Mouse (Mus musculus) forebrain, embryonic 11.5 days (tissue): ENCODE data around the gene Sorbs2. TPM values are rescaled to one million over a fixed set of nuclear protein-coding genes. Genes with fewer than 3 reads are reported as not detected.

Experiments used
- ATAC-seq: fragments of 200-750 bp; cut with Nextera tagmentation; replicated peaks from 2 replicates; pipeline ENCODE4 v1.8.0; 2017; ENCODE audit warnings: moderate TSS enrichment; ENCODE audit not compliant: low FRiP score
- DNase-seq: peaks from one replicate; pipeline ENCODE4 v3.0.0-alpha.2; 2017; ENCODE audit warnings: low spot score
- H3K27ac ChIP-seq: fragments of 300-500 bp; sonication (generic); 2 replicates; pipeline ENCODE4 v1.5.1; 2014; ENCODE audit warnings: low read depth, low read length
- H3K27me3 ChIP-seq: fragments of 300-500 bp; sonication (generic); 2 replicates; pipeline ENCODE4 v1.6.1; 2014; ENCODE audit warnings: mild to moderate bottlenecking, low read length, mixed read lengths; ENCODE audit not compliant: control insufficient read depth, insufficient read depth
- H3K36me3 ChIP-seq: fragments of 300-500 bp; sonication (generic); 2 replicates; pipeline ENCODE4 v1.6.1; 2014; ENCODE audit warnings: mild to moderate bottlenecking, low read length, moderate library complexity, mixed read lengths; ENCODE audit not compliant: control insufficient read depth, insufficient read depth
- H3K4me1 ChIP-seq: fragments of 300-500 bp; sonication (generic); replicated peaks from 2 replicates; pipeline ENCODE4 v1.6.1; 2014; ENCODE audit warnings: low read length, mixed read lengths; ENCODE audit not compliant: control insufficient read depth, insufficient read depth
- H3K4me2 ChIP-seq: fragments of 300-500 bp; sonication (generic); 2 replicates; pipeline ENCODE4 v1.6.1; 2014; ENCODE audit warnings: low read depth, mild to moderate bottlenecking, low read length, moderate library complexity, mixed read lengths; ENCODE audit not compliant: severe bottlenecking
- H3K4me3 ChIP-seq: fragments of 300-500 bp; sonication (generic); 2 replicates; pipeline ENCODE4 v1.5.1; 2014; ENCODE audit warnings: low read depth, low read length
- H3K9ac ChIP-seq: fragments of 300-500 bp; sonication (generic); 2 replicates; pipeline ENCODE4 v1.6.1; 2014; ENCODE audit warnings: low read length
- H3K9me3 ChIP-seq: fragments of 300-500 bp; sonication (generic); 2 replicates; pipeline ENCODE4 v1.6.1; 2016; ENCODE audit warnings: low read length, mixed read lengths; ENCODE audit not compliant: control insufficient read depth
- WGBS: fragments of 180-500 bp; shearing (Covaris S2); extraction: QIAGEN DNeasy Blood & Tissue Kit; methylation state at CpG from one replicate; pipeline ENCODE4 v1.1.7; 2014; 5-methylcytosine and 5-hydroxymethylcytosine counted together
- polyA plus RNA-seq: library from polyadenylated mRNA; unstranded; fragments of >200 nt; fragmentation: Nextera tagmentation; extraction: Ambion mirVana; gene quantifications from 2 replicates; pipeline ENCODE4 v1.2.1, GENCODE M21; 2014

Sorbs2 gene
- polyA plus RNA-seq, 1 experiment from 2014 or later = 83.0 TPM

DNA sequence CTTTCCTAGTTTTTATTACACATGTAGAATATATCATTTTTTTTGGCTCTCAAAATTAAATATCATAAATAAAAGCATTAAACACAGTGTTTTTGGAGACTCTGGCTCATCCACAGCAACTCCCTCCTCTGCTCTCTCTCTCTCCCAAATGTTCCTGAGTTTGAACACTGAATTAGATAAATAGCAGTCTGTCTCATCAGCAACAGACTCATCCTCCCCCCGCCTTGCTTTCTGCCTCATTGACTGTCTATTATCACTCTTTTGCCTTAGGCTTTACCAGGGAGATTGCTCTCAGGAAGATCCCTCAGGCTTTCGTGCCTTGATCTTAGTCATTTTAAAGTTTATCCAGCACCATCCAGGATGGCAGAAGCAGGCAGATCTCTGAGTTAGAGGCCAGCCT lies 91.3 kb downstream of the Sorbs2 start:
- H3K36me3 ChIP-seq = no peaks in the 10 kb centered on the region
- no peaks in the 10 kb centered on the region for H3K4me1 ChIP-seq
- DNase-seq (no peak), ATAC-seq (no peak)
- WGBS = 60% methylated on average over 2 of the region's 2 CpGs
- no peak overlapping the region for H3K9ac ChIP-seq
- H3K4me2 ChIP-seq = no peak overlapping the region
- no peak overlapping the region for H3K27ac ChIP-seq
- no peaks in the 10 kb centered on the region for H3K27me3 ChIP-seq
- H3K4me3 ChIP-seq = no peak overlapping the region
- H3K9me3 ChIP-seq = no peaks in the 10 kb centered on the region

DNA sequence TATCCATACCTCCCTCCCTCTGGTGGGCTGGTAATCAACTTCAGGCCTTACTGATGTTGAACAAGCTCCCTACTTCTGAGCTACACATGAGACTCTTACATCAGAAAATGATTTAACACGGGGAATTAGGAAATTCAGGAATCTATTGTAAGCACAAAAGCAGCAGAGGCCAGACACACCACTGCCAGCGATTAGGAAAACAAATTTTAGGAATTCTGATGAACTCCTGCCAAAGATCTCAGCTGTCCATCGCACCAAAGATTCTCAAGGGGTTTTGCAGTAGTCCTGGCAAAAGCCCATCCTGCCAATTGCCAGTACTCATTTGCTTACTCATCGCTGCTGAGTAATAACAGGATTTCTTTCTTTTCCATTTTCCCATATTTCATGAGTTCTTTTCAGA lies 94.4 kb downstream of the Sorbs2 start:
- H3K27me3 ChIP-seq = no peaks in the 10 kb centered on the region
- no peak overlapping the region for H3K4me2 ChIP-seq
- H3K9ac ChIP-seq = no peak overlapping the region
- no peak overlapping the region for H3K27ac ChIP-seq
- H3K4me1 ChIP-seq = no peaks in the 10 kb centered on the region
- WGBS = 85% methylated on average over 4 of the region's 4 CpGs
- H3K36me3 ChIP-seq = no peaks in the 10 kb centered on the region
- ATAC-seq (no peak), DNase-seq (no peak)
- no peak overlapping the region for H3K4me3 ChIP-seq
- no peaks in the 10 kb centered on the region for H3K9me3 ChIP-seq

DNA sequence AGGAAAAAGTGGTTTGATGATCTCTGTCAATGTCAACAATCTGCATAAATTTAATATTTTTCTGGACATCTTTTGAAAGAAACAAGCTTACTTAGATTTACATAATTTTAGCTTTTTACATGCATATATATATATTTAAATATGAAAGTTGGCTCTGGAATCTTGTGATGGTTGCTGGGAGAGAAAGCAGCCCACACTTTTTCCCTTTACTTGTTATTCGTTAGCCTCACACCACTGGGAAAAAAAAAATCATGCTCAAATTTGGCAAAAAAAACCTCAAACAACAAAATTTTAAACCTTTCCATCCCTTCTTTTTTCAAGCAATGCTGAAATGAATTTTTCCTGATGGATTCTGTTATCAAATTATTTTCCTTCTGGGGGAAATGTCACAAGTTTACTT lies 97.8 kb downstream of the Sorbs2 start:
- Histone ChIP-seq H3K27me3 (no peaks in the 10 kb centered on the region), H3K9ac (no peak overlapping the region), H3K27ac (no peak overlapping the region), H3K9me3 (no peaks in the 10 kb centered on the region), H3K4me1 (no peaks in the 10 kb centered on the region), H3K4me3 (no peak overlapping the region), H3K36me3 (no peaks in the 10 kb centered on the region), H3K4me2 (no peak overlapping the region)
- DNase-seq (no peak), ATAC-seq (no peak)
- 78% methylated on average over 1 of the region's 1 CpGs for WGBS

DNA sequence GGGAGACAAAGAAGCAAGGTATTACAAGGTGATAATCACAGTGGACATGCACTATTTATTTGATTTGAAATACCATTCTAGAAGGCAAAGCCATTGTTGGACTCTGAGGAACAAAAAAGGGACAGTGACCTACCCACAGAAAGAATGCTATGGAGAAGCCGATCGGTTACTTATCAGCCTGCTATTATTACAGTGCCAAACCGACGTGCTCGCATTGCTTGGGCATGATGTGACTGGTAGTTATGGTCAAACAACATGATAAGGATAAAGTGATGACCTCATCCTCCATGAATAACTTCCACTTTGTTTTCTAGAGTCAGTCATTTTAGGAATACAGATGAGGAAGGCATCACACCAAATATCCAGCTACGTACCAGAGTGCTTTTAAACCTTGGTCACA lies 99.4 kb downstream of the Sorbs2 start:
- DNase-seq = no peak
- no peak overlapping the region for H3K27ac ChIP-seq
- H3K36me3 ChIP-seq = no peaks in the 10 kb centered on the region
- H3K4me2 ChIP-seq = no peak overlapping the region
- H3K4me3 ChIP-seq = no peak overlapping the region
- H3K4me1 ChIP-seq = no peaks in the 10 kb centered on the region
- H3K27me3 ChIP-seq = no peaks in the 10 kb centered on the region
- H3K9me3 ChIP-seq = no peaks in the 10 kb centered on the region
- no peak for ATAC-seq
- H3K9ac ChIP-seq = no peak overlapping the region
- 91% methylated on average over 6 of the region's 6 CpGs for WGBS

DNA sequence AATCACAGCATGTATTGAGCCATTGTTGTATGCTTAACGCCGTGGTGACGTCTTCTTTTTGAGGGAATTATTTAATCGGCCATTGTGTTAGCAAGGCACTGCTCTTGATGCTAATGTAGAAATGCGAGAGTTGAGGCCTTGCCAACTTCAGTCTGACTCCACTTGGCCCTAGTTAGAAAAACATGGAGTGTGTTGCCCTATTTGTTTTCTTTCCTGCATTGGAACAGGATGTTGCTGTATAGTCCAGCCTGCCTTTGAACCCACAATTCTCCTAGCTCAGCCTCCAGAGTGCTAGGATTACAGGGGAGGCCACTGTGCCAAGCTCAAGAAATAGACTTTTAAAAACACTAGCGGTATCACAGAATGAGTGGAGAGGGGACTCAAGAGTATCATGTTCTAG lies 100.8 kb downstream of the Sorbs2 start:
- no peaks in the 10 kb centered on the region for H3K9me3 ChIP-seq
- H3K27ac ChIP-seq = no peak overlapping the region
- H3K4me1 ChIP-seq = no peaks in the 10 kb centered on the region
- no peaks in the 10 kb centered on the region for H3K36me3 ChIP-seq
- no peak for DNase-seq
- no peaks in the 10 kb centered on the region for H3K27me3 ChIP-seq
- WGBS = 89% methylated on average over 6 of the region's 6 CpGs
- no peak overlapping the region for H3K9ac ChIP-seq
- H3K4me2 ChIP-seq = no peak overlapping the region
- ATAC-seq = no peak
- no peak overlapping the region for H3K4me3 ChIP-seq

DNA sequence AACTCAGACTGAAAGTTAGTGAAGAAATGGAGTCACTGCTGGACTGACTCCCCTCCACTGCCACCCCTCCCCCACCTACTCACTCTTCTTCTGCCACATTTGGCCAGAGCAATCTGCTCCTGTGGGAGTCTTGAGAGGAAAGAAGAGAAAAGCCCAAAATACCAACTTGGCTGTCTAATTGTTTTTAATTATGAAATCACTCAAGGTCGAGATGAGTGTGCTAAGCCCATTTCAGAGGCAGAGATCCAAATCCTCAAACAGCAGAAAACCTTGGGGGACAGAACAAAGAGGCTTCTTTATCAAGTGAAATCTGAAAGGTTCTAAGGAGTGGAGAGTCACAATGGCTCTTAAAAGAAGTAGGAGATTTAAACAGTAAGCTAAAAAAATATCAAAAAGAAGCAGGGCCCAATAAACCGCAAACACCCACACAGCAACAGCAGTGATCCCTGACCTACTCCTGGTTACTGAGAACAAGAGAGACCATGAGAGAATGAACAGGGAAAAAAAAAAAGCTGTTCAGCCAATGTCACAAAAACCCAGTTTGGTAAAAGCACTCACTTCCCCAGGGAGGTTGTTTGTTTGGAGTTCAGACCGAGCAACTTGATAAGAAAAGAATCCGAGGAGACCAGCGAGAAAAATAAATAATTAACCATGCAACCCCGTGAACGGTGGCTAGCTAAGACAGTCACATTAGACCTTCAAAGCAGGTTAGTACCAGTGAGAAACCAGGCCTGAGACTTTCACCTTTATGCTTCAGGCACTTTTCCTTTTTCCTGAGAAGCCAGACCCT lies 103.0 kb downstream of the Sorbs2 start:
- WGBS = 26% methylated on average over 7 of the region's 7 CpGs
- Histone ChIP-seq H3K9ac (no peak overlapping the region), H3K4me1 (0 out of 2 replicates have a peak, but pooled peaks cover 2% of the 10 kb centered on the region), H3K27ac (no peak overlapping the region), H3K4me2 (no peak overlapping the region), H3K4me3 (no peak overlapping the region), H3K27me3 (no peaks in the 10 kb centered on the region), H3K36me3 (no peaks in the 10 kb centered on the region), H3K9me3 (no peaks in the 10 kb centered on the region)
- ATAC-seq (no peak), DNase-seq (no peak)

DNA sequence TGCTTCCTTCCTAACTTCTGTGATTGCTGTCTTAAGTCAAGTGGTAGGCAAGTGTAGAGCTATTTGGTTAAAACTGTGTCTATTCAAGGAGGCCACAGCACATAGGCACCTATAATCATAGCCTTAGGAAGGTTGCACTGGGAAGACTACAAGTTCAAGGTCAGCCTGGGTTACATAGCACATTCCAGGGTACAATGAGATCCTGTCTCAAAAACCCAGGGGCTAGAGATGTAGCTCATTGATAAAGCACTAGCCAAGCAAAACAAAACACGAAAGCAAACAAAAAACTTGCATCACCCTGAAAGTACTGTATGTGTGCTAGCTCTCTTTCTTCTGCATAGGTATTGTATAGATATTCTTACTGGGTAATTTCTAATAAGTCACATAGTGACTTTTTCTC lies 103.7 kb downstream of the Sorbs2 start:
- Histone ChIP-seq H3K4me3 (no peak overlapping the region), H3K4me1 (0 out of 2 replicates have a peak, but pooled peaks cover 2% of the 10 kb centered on the region), H3K4me2 (no peak overlapping the region), H3K27me3 (no peaks in the 10 kb centered on the region), H3K27ac (no peak overlapping the region), H3K36me3 (no peaks in the 10 kb centered on the region), H3K9ac (no peak overlapping the region), H3K9me3 (no peaks in the 10 kb centered on the region)
- ATAC-seq (no peak), DNase-seq (no peak)
- WGBS = 71% methylated on average over 1 of the region's 1 CpGs

DNA sequence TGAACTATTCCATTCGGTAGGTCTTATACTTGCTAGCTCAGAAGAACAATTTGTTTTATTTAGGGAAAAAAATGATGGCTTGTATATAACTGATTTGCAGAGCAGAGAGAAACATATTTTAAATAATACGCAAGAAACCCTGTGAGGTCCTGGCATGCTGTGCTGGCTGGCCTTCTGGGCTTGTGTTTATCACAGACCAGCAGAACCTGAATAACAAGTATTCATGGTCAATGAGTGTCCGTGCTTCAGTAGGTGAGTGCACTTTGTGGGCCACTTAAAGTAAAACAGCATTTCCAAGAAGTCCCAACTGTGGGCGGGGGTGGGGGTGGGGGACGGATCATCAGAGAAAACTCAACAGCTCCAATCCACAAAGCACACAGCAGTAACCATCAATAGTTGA lies 107.0 kb downstream of the Sorbs2 start:
- Histone ChIP-seq H3K27ac (no peak overlapping the region), H3K9ac (no peak overlapping the region), H3K27me3 (no peaks in the 10 kb centered on the region), H3K36me3 (no peaks in the 10 kb centered on the region), H3K4me1 (0 out of 2 replicates have a peak, but pooled peaks cover 2% of the 10 kb centered on the region), H3K4me2 (no peak overlapping the region), H3K4me3 (no peak overlapping the region), H3K9me3 (no peaks in the 10 kb centered on the region)
- ATAC-seq (no peak), DNase-seq (no peak)
- 45% methylated on average over 5 of the region's 5 CpGs for WGBS

DNA sequence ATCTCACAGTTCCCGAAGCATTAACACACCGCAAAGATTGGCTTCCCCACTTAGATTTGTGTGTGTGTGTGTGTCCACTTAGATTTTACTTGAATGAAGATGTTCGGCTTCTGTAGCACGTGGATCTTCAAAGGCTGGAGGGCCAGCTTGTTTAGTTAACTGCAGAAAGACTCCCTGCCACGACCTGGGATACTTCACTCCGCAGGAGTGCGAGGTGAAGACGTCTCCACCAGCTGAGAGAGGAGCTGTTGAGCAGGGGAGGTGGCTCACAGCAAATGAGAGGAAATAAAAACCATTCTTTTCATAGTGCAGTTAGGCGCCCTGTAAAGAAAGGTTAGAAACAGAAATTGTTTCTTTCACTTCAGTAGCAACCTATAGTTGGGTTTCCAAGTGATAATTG lies 107.5 kb downstream of the Sorbs2 start:
- H3K4me2 ChIP-seq = no peak overlapping the region
- no peak overlapping the region for H3K4me3 ChIP-seq
- 0 out of 2 replicates have a peak, but pooled peaks cover 2% of the 10 kb centered on the region for H3K4me1 ChIP-seq
- no peaks in the 10 kb centered on the region for H3K27me3 ChIP-seq
- no peaks in the 10 kb centered on the region for H3K9me3 ChIP-seq
- ATAC-seq = no peak
- WGBS = 14% methylated on average over 9 of the region's 9 CpGs
- no peaks in the 10 kb centered on the region for H3K36me3 ChIP-seq
- no peak overlapping the region for H3K9ac ChIP-seq
- DNase-seq = no peak
- no peak overlapping the region for H3K27ac ChIP-seq
